Mouse (Mus musculus): ENCODE measurements around the gene Vps8.

GRCm38 (mm10) chr16:21595539-21595938 lies 172.6 kb downstream of the Vps8 start:
- TF ChIP-seq CTCF (conservative IDR thresholded peaks at IDR 0.05; ENCODE audit: insufficient read depth, insufficient read length, low read depth, low read length) (no peak), POLR2A (IDR thresholded peaks at IDR 0.05; ENCODE audit: low read depth, low read length) (no peak)
